Mouse (Mus musculus) G1E (cell line): ENCODE data around the gene Lyz1. TPM values are rescaled to one million over a fixed set of nuclear protein-coding genes. Genes with fewer than 3 reads are reported as not detected.
"Not testable (repeated sequence)": the region's sequence is repeated elsewhere in the genome, so short reads cannot be mapped to it uniquely, and the experiment has no call there.

ENCODE experiments used
- ATAC-seq: 2 replicates; pipeline ENCODE4 v1.8.0; 2016; ENCODE audit warnings: mild to moderate bottlenecking; ENCODE audit not compliant: insufficient number of reproducible peaks, poor library complexity, low FRiP score, severe bottlenecking; ENCODE audit errors: extremely low read depth
- DNase-seq: peaks from one replicate; pipeline ENCODE4 v3.0.0; 2012; ENCODE audit warnings: low spot score
- H3K27me3 ChIP-seq: 2 replicates; pipeline ENCODE4 v1.6.1; 2012; ENCODE audit warnings: mild to moderate bottlenecking, low read length, inconsistent platforms; ENCODE audit not compliant: insufficient read depth
- H3K36me3 ChIP-seq: replicated peaks from 2 replicates; pipeline ENCODE3; 2012; ENCODE audit warnings: mild to moderate bottlenecking, inconsistent platforms
- H3K4me1 ChIP-seq: 2 replicates; pipeline ENCODE4 v1.6.1; 2012; ENCODE audit warnings: low read depth, low read length, inconsistent platforms, mixed read lengths; ENCODE audit not compliant: insufficient read depth
- H3K4me3 ChIP-seq: 2 replicates; pipeline ENCODE4 v1.5.1; 2012; ENCODE audit warnings: low read depth, mild to moderate bottlenecking, inconsistent platforms, low read length, moderate library complexity, mixed read lengths
- H3K9me3 ChIP-seq: replicated peaks from 2 replicates; pipeline ENCODE4 v1.6.1; 2012; ENCODE audit warnings: inconsistent platforms
- CTCF ChIP-seq: IDR thresholded peaks from 2 replicates; pipeline ENCODE4 v1.5.1; 2012; ENCODE audit warnings: low read depth, low read length, inconsistent platforms, mixed read lengths
- GATA1 ChIP-seq: IDR thresholded peaks from 2 replicates; pipeline ENCODE4 v1.6.1; 2012; ENCODE audit warnings: borderline replicate concordance, low read length, inconsistent platforms, mixed read lengths
- GATA2 ChIP-seq: IDR thresholded peaks from 2 replicates; pipeline ENCODE4 v1.6.1; 2012; ENCODE audit warnings: low read depth, low read length, inconsistent platforms, borderline replicate concordance
- POLR2AphosphoS5 ChIP-seq: IDR thresholded peaks from 2 replicates; pipeline ENCODE4 v1.6.1; 2012; ENCODE audit warnings: low read depth, low read length, inconsistent platforms; ENCODE audit not compliant: insufficient replicate concordance
- TAL1 ChIP-seq: conservative IDR thresholded peaks from 2 replicates; pipeline ENCODE4 v1.6.1; 2012; ENCODE audit warnings: low read depth, low read length, inconsistent platforms, mixed read lengths
- polyA plus RNA-seq: library from polyadenylated mRNA; stranded (reverse); fragments of >175 nt; gene quantifications from 2 replicates; pipeline ENCODE4 v1.2.3, GENCODE M21; 2012
- total RNA-seq, 2 experiments: library from RNA; stranded (forward) in 1 of 2; stranded (reverse) in 1 of 2; fragments of 200-1000 nt in 1 of 2; fragments of >200 nt in 1 of 2; fragmentation: Nextera tagmentation in 1 of 2; gene quantifications; 2 replicates each; pipeline ENCODE4 v1.2.3; 2014 to 2017

The Lyz1 gene
- total and polyA plus RNA-seq, 3 experiments, result 0.11 TPM; not detected in 2

DNA sequence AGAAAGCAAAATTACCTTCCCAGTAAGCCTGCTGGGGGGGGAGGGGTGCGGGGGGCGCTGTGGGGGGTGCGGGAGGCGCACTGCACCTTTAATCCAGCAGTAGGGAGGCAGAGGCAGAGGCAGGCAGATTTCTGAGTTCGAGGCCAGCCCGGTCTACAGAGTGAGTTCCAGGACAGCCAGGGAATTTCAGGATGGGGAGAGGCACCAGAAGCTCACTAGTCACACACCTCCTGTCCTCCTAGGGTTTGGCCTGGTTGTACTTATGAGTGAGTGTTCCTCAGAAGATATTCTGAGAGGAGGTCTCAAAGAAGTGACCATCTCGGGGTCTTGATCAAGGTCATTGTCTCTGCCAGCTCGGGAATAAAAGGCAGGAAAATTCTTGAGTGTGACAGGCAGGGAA lies 19.5 kb upstream of the Lyz1 start:
- Histone ChIP-seq H3K36me3 (no peaks in the 10 kb centered on the region), H3K4me3 (no peak overlapping the region), H3K9me3 (no peaks in the 10 kb centered on the region), H3K4me1 (no peaks in the 10 kb centered on the region; the same call in 1 of the 2 replicates), H3K27me3 (peaks cover 13% of the 10 kb centered on the region)
- DNase-seq (no peak), ATAC-seq (no peak)
- TF ChIP-seq POLR2AphosphoS5 (no peak), CTCF (no peak), GATA1 (no peak), TAL1 (no peak), GATA2 (no peak)

DNA sequence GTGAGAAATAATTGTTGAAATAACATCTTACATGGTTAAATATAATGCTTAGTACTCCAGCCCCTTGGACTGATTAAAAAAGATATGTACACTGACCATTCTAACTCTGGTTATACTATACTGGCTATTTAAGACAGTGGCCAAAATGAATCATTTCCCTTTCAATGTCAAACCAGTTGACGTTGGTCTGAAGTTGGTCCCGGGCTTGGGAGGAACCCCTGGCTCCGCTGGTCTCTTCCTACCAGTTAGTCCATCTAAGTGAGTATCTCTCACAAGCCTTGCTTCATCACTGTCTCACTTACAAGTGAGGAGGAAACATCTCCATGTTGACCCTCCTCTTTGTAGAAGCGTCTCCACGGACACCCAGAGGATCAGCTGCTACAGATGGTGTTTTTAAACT lies 11.7 kb upstream of the Lyz1 start:
- no peak for TF ChIP-seq POLR2AphosphoS5
- no peak for TF ChIP-seq TAL1
- TF ChIP-seq GATA2, result no peak
- TF ChIP-seq CTCF, result no peak
- no peak for TF ChIP-seq GATA1
- Histone ChIP-seq H3K9me3 (no peaks in the 10 kb centered on the region), H3K4me3 (no peak overlapping the region), H3K36me3 (no peaks in the 10 kb centered on the region), H3K27me3 (no peaks in the 10 kb centered on the region), H3K4me1 (peaks cover 7% of the 10 kb centered on the region; the same call in 1 of the 2 replicates)
- ATAC-seq, result no peak
- DNase-seq, result no peak

DNA sequence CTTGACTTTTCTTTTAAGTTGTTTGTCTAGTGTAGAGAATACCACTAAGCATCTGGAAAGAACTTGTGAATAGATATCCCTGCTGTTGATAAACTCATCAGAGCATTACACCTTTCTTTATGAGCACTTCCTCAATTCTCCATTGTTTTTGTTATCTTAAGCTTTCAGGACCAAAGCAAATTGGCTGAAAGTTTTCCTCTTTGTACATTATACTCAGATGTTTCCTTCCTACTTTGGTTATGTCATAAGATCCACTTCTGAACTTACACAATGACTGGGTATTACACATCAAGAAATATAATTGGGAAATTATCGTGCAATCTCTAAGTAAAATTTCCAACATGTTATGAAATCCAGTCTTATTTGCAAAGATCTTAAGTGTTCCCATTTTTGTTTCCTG lies 9.0 kb upstream of the Lyz1 start:
- Histone ChIP-seq H3K4me1 (peaks cover 10% of the 10 kb centered on the region; the same call in 1 of the 2 replicates), H3K9me3 (no peaks in the 10 kb centered on the region), H3K27me3 (peaks cover 2% of the 10 kb centered on the region; the same call in 1 of the 2 replicates), H3K36me3 (no peaks in the 10 kb centered on the region), H3K4me3 (no peak overlapping the region)
- no peak for DNase-seq
- ATAC-seq, result peak; percentile 35
- TF ChIP-seq TAL1, result no peak
- no peak for TF ChIP-seq GATA1
- no peak for TF ChIP-seq GATA2
- TF ChIP-seq CTCF, result no peak
- no peak for TF ChIP-seq POLR2AphosphoS5

DNA sequence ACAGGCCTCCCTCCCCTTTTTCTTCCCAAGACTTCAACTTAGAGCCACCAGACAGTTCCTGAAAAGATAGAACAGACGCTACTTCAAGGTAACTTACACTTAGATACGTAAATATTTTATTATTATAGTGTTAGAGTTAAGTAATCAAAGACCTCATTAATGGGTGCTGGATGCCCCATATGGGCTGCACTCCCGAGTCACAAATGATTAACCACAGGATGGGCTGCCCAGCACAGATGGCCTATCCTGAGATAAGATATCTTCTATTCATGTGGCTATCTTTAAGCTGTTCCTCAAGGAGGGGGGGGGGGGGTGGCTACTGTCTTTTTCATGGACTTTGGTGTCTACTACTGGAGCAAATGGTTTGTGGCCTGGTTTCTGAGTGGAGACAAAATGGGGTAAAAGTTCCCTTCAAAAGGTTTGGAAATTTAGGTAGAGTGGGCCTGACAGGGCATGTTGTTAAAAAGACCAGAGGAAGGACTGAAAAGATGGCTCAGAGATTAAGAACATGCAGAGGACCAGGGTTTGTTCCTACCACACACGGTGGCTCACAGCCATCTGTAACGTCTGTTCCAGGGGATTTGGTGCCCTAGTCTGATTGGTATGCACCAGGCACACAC lies 7.3 kb upstream of the Lyz1 start:
- no peaks in the 10 kb centered on the region for H3K9me3 ChIP-seq
- H3K36me3 ChIP-seq, result no peaks in the 10 kb centered on the region
- peak; percentile 64 for ATAC-seq
- peaks cover 9% of the 10 kb centered on the region; the same call in 1 of the 2 replicates for H3K27me3 ChIP-seq
- no peak for DNase-seq
- H3K4me1 ChIP-seq, result peaks cover 10% of the 10 kb centered on the region; the same call in 1 of the 2 replicates
- no peak for TF ChIP-seq GATA2
- TF ChIP-seq GATA1, result no peak
- no peak for TF ChIP-seq TAL1
- no peak for TF ChIP-seq CTCF
- no peak for TF ChIP-seq POLR2AphosphoS5
- H3K4me3 ChIP-seq, result no peak overlapping the region

DNA sequence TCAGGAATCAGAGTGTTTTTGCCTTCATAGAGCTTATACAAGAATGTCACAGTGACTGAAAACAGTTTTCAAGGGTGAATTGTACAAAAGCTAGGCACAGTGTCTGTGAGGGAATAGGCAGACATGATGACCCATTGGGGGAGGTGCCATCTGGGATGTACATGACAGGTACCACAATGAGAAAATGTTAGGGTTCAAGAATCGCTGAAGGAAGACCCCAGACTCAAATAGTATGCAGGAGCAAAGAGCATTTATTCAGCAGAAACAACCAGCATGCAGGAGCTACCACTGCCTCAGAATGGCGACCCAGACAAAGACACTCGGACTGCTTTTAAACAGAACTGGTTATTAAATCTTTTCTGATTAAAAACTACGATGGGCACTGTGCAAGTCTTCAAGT lies 6.4 kb upstream of the Lyz1 start:
- DNase-seq (no peak), ATAC-seq (no peak)
- Histone ChIP-seq H3K4me1 (peaks cover 10% of the 10 kb centered on the region; the same call in 1 of the 2 replicates), H3K9me3 (no peaks in the 10 kb centered on the region), H3K4me3 (no peak overlapping the region), H3K36me3 (no peaks in the 10 kb centered on the region), H3K27me3 (peaks cover 9% of the 10 kb centered on the region; the same call in 1 of the 2 replicates)
- no peak for TF ChIP-seq TAL1
- TF ChIP-seq GATA2, result no peak
- no peak for TF ChIP-seq GATA1
- TF ChIP-seq POLR2AphosphoS5, result no peak
- TF ChIP-seq CTCF, result no peak

DNA sequence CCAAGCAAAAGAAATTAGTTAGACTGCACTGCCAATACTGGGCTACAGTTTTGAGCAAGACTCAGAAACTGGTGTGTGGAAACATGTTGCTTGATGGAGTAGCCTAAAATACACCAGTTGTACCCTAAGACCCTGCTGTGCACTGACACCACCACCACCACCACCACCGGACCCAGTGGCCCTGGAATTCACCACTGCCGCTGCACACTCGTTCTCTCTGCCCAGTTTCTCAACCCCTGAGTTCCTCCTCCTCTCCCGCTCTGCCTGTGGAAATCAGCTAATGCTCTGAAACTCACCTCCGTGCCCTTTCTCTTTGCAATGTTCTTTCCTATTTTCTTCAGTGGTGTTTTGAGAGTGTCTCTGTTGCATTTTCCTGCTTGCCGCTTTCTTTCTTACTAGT lies 5.7 kb upstream of the Lyz1 start:
- peaks cover 12% of the 10 kb centered on the region for H3K27me3 ChIP-seq
- H3K36me3 ChIP-seq, result no peaks in the 10 kb centered on the region
- no peak overlapping the region for H3K4me3 ChIP-seq
- no peak for DNase-seq
- TF ChIP-seq GATA1 (no peak), CTCF (no peak), GATA2 (no peak), POLR2AphosphoS5 (no peak), TAL1 (no peak)
- no peak for ATAC-seq
- H3K4me1 ChIP-seq, result peaks cover 10% of the 10 kb centered on the region; the same call in 1 of the 2 replicates
- H3K9me3 ChIP-seq, result no peaks in the 10 kb centered on the region

DNA sequence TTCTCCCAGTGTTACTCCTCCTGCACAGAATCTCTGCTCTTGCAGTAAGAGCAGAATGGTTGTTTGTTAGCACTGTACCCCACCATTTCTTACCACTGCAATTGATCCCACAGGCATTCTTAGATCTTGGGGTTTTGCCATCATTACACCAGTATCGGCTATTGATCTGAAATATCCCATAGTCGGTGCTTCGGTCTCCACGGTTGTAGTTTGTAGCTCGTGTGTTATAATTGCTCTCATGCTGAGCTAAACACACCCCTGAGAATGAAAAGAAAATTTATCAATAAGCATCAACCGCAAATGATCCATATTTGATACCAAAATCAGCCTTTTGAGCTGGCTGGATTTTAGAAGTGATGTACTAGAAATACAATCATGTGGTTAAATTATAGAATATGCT lies 1.7 kb downstream of the Lyz1 start:
- H3K4me3 ChIP-seq, H3K4me1 ChIP-seq, H3K9me3 ChIP-seq, H3K36me3 ChIP-seq, ATAC-seq, DNase-seq: not testable (repeated sequence)
- peaks cover 13% of the 10 kb centered on the region for H3K27me3 ChIP-seq
